Mouse (Mus musculus) urinary bladder, postnatal 4 days (tissue): ENCODE results near the gene Dock4.

Experiments used
- DNase-seq, 2 experiments: peaks; one replicate each; pipeline ENCODE4 v3.0.0; 2021 to 2022; ENCODE audit warnings: low spot score in 2 of 2

Dock4 gene

DNA sequence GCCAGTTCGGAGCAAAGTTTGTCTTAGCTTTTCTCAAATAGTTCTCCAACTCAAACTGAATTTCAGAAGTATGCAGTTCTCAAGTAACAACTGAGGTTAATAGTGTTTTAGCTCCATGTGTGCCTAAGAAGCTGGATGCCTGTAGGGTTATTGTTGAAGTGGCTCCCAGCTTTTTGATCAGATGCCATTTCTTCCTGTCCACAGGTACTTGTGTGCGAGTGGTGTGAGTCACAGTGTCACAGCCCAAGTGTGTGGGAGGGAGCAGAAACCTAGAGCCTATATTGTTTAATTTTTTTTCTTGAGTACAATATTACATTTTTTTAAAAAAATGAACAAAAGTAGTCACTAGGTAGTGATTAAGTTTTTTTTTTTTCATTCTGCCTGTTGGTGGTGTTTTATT, 313.5 kb downstream of the Dock4 start:
- no peak for DNase-seq

DNA sequence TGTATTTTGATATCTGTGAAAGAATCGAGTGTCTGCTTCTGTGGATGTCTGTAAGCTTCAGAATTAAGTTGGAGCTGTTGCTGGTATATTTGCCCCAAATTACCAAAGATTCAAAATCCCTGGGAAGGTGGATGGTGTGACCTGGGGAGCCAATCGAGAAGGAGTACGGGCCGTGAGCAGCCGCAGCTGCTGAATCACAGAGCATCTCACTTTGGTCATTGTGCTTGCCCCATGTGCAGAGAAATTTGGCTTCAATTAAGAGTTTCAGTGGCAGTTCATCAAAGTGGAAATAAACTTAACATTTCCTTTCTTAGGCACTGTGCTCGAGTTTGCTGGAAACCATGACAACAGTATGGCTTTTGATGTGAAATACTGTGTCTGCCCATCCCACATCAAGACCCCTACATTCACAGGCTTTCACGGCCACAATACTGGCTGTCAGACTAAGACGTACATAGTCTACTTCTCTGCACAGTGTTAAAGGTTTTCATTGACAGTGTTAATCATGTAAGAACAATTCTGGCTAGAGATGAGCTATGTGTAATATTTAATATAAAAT, 321.6 kb downstream of the Dock4 start:
- DNase-seq = no peak

GRCm38 (mm10) chr12:40773091-40773490, 327.3 kb downstream of the Dock4 start:
- no peak for DNase-seq

DNA sequence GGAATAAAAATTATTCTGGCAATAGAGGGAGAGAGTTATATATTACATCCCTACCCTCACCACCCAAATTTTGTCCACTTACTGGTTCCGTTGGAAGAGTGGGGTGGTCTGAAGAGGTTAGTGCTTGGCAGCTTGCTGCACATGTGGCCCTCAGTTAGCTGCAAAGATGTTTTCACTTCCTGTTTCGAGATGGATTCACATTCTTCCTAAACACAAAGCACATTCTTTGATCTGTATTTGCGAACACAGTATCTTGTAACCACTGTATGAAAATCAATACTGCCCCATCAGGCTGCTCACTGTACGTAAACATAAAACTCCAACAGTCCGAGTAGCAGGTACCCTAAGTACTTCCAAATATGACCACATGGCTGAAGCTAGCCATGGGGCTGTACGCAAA, 335.8 kb downstream of the Dock4 start:
- DNase-seq = no peak

- DNase-seq = no peak
Observed at GRCm38 (mm10) chr12:40788621-40789111, 342.9 kb downstream of the Dock4 start.

- no peak for DNase-seq
Observed at GRCm38 (mm10) chr12:40789379-40790361, 343.9 kb downstream of the Dock4 start.

DNA sequence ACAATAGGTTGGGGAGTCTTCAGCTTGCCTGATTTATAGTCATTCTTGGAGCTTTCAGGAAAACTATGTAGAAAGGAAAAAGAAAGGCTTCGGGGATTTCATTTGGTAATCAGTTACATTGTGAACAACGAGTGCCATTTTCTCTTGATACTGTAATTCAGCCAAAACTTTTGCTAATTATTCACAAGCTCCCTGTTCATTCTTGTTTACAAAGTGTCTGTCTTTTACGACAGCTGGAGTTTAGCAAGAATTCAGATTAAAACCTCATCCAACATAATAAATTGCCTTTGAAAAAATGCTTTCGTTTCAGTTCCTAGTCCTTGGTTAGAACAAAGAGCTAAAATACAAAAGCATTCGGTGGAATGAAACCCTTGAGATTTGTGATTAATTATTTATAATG, 345.5 kb downstream of the Dock4 start:
- DNase-seq = no peak

- no peak for DNase-seq
Observed at GRCm38 (mm10) chr12:40792184-40792650, 346.5 kb downstream of the Dock4 start.

- no peak for DNase-seq
Observed at GRCm38 (mm10) chr12:40794066-40794465, 348.3 kb downstream of the Dock4 start.

DNA sequence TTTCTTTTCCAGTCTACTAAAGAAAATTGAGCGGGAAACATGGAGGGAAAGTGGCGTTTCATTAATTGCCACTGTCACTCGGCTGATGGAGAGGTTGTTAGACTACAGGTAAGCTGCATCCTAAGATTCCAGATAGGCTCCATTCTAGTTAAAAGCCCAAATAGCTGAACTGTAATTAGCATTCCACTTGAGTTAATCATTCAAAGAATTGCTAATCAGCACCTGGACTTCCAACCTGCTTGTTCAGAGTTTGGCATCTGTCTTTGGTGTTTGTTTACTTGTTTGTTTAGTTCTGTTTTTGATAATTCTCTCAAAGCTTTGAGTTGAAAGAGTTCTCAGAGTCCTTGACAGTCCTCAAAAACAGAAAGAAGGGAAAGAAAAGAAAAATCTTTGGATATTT, 349.0 kb downstream of the Dock4 start:
- DNase-seq = no peak

GRCm38 (mm10) chr12:40795768-40796167, 350.0 kb downstream of the Dock4 start:
- no peak for DNase-seq

- DNase-seq = no peak
Observed at GRCm38 (mm10) chr12:40796813-40797491, 351.2 kb downstream of the Dock4 start.

GRCm38 (mm10) chr12:40797561-40798343, 352.0 kb downstream of the Dock4 start:
- no peak for DNase-seq

DNA sequence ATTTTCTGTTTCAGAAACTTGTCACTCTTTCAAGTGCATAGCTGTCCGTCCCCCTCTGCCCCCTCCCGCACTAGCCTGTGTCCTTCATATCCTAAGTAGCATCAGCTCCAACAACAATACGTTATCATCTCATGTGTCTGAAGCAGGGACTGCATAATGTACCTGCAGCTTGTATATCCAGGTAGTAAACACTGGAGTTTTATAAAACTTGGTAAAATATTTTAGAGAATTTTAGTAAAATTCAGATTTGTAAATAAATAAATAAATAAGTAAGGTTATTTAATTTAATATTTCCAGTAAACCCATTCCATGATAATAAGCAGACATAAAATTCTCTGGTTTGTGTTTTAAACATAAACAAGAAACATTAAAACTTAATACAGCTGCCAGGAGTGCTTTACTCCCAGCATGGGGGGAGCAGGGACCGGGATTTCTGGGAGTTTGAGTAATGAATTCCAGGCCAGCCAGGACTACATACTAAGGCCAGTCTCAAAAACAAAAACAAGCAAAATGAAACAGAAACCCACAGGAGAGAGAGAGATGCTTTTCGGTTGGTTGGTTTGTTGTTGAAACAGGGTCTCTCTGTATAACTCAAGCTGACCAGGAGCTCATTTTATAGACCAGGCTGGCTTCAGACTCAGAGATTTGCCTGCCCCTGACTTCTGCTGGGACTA, 352.7 kb downstream of the Dock4 start:
- DNase-seq = no peak

GRCm38 (mm10) chr12:40801456-40801855, 355.7 kb downstream of the Dock4 start:
- DNase-seq = no peak

- DNase-seq = no peak
Observed at GRCm38 (mm10) chr12:40805257-40805656, 359.5 kb downstream of the Dock4 start.

- DNase-seq = no peak
Observed at GRCm38 (mm10) chr12:40807916-40808315, 362.2 kb downstream of the Dock4 start.

DNA sequence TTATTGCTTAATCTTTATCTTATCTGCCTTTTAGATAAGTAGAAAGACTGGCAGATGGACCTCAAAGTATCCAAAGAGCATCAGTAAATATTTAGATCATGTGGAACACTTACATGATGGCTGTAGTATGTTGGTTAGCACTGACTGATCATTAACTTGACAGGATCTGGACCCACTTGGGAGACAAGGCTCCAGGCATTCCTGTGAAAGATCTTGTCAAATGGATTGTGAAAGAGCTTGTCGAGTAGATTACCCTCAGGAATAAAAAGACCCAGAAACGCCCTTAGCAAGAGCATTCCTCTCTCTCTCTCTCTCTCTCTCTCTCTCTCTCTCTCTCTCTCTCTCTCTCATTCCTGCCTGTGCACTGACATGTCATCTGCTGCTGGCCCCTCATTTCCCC, 367.7 kb downstream of the Dock4 start:
- no peak for DNase-seq

DNA sequence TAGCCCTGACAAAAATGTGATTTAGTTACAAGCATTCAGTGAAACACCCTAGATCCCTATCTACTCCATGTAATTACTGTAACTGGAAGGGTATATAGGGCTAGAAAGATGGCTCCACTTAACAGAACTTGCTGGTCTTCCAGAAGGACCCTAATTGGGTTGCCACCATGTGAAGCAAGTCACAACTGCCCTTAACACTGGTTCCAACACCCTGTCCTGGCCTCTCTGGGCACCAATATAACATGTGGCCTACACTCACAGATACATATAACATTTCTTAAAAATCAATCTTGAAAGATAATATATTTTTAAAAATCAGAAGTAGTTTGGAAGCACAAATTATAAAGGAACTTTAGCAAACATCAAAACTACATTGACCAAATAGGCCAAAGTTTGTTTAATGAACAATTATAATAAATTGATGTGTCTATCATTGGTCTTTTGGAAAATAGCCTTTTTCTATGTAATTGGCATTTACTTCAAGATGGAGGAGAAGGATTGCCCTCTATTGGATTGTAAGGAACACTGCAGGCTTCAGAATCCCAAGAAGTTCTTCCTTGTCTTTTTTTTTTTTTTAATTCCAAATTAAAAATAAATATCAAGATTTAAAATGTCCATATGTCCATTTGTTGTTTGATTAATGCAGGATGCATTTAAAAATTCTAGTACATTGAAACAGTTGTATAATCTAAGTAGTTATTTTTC, 369.1 kb downstream of the Dock4 start:
- no peak for DNase-seq

DNA sequence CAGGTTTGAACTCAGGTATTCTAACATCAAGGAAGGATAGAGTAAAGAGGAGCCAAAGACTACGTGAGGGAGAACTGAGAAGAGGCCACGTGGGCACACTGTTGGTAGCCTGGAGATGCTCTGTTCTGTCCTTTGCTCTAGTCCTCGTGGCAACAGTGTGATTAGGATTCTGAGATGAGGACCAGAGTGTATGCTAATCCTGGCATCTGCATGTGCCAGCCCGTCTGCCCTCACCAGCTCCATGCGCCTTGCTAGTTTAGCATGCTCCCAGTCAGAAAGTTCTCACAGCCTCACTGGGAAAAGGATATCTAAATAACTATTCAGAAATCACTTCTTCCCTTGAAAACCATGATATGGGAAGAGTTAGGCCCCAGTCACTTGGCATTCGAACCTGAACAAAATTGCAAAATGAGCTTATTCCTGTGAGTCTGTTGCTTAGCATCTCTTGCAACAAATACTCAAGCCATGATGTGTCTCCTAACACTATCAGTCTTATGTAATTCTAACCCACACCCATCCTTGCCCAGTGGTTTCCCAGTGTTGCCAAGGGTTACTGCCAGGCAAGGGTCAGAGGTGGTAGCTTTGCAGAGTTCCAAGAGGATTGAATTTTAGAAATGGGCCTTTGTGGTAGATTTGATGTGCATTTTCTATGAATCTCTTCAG, 372.4 kb downstream of the Dock4 start:
- no peak for DNase-seq
